Mouse (Mus musculus) liver, embryonic 13.5 days (tissue): ENCODE results near the gene Myo1d. TPM values are rescaled to one million over a fixed set of nuclear protein-coding genes. Genes with fewer than 3 reads are reported as not detected.

ENCODE experiments used
- ATAC-seq: fragments of 200-750 bp; cut with Nextera tagmentation; 2 replicates; pipeline ENCODE4 v1.8.0; 2017; ENCODE audit warnings: low read depth, mild to moderate bottlenecking, moderate number of reproducible peaks, moderate library complexity
- DNase-seq: peaks from one replicate; pipeline ENCODE4 v3.0.0; 2022
- H3K27ac ChIP-seq: fragments of 300-500 bp; sonication (generic); 2 replicates; pipeline ENCODE4 v1.5.1; 2015; ENCODE audit warnings: moderate library complexity, mild to moderate bottlenecking, inconsistent platforms
- H3K27me3 ChIP-seq: fragments of 300-500 bp; sonication (generic); 2 replicates; pipeline ENCODE4 v1.6.1; 2015; ENCODE audit warnings: mild to moderate bottlenecking, inconsistent platforms
- H3K36me3 ChIP-seq: fragments of 300-500 bp; sonication (generic); 2 replicates; pipeline ENCODE4 v1.6.1; 2015; ENCODE audit warnings: mild to moderate bottlenecking, inconsistent platforms
- H3K4me1 ChIP-seq: fragments of 300-500 bp; sonication (generic); replicated peaks from 2 replicates; pipeline ENCODE4 v1.6.1; 2015; ENCODE audit warnings: inconsistent platforms
- H3K4me2 ChIP-seq: fragments of 300-500 bp; sonication (generic); 2 replicates; pipeline ENCODE4 v1.6.1; 2015; ENCODE audit warnings: inconsistent platforms, mild to moderate bottlenecking, moderate library complexity
- H3K4me3 ChIP-seq: fragments of 300-500 bp; sonication (generic); replicated peaks from 2 replicates; pipeline ENCODE4 v1.5.1; 2015; ENCODE audit warnings: mild to moderate bottlenecking, inconsistent platforms
- H3K9ac ChIP-seq: fragments of 300-500 bp; sonication (generic); 2 replicates; pipeline ENCODE4 v1.6.1; 2015; ENCODE audit warnings: mild to moderate bottlenecking, inconsistent platforms
- H3K9me3 ChIP-seq: fragments of 300-500 bp; sonication (generic); replicated peaks from 2 replicates; pipeline ENCODE4 v1.6.1; 2016; ENCODE audit warnings: inconsistent platforms
- WGBS: fragments of 180-500 bp; shearing (Covaris S2); methylation state at CpG from one replicate; pipeline ENCODE4 v1.1.7; 2015; ENCODE audit not compliant: insufficient replicate concordance; 5-methylcytosine and 5-hydroxymethylcytosine counted together
- polyA plus RNA-seq: library from polyadenylated mRNA; unstranded; fragments of >200 nt; fragmentation: Nextera tagmentation; extraction: Ambion mirVana; gene quantifications from 2 replicates; pipeline ENCODE4 v1.2.1, GENCODE M21; 2015

Gene Myo1d
- polyA plus RNA-seq, 1 experiment from 2014 or later, result 5.2 TPM

- H3K9me3 ChIP-seq, result no peaks in the 10 kb centered on the region
- H3K27ac ChIP-seq, result no peak overlapping the region
- ATAC-seq, result no peak
- DNase-seq, result no peak
- H3K36me3 ChIP-seq, result no peaks in the 10 kb centered on the region
- no peaks in the 10 kb centered on the region for H3K27me3 ChIP-seq
- no peaks in the 10 kb centered on the region for H3K4me1 ChIP-seq
- H3K4me3 ChIP-seq, result no peak overlapping the region
- H3K4me2 ChIP-seq, result no peak overlapping the region
- H3K9ac ChIP-seq, result no peak overlapping the region
- WGBS, result 35% methylated on average over 1 of the region's 1 CpGs
Observed at GRCm38 (mm10) chr11:80670391-80670790, 109.4 kb downstream of the Myo1d start.

- Histone ChIP-seq H3K4me1 (no peaks in the 10 kb centered on the region), H3K9me3 (no peaks in the 10 kb centered on the region), H3K27ac (no peak overlapping the region), H3K4me2 (no peak overlapping the region), H3K4me3 (no peak overlapping the region), H3K27me3 (no peaks in the 10 kb centered on the region), H3K9ac (no peak overlapping the region), H3K36me3 (no peaks in the 10 kb centered on the region)
- DNase-seq, result no peak
- ATAC-seq, result no peak
- WGBS, result 62% methylated on average over 4 of the region's 4 CpGs
Observed at GRCm38 (mm10) chr11:80669934-80670333, 109.9 kb downstream of the Myo1d start.

GRCm38 (mm10) chr11:80666211-80666610, 113.6 kb downstream of the Myo1d start:
- 75% methylated on average over 8 of the region's 8 CpGs for WGBS
- H3K27ac ChIP-seq, result no peak overlapping the region
- H3K36me3 ChIP-seq, result no peaks in the 10 kb centered on the region
- no peaks in the 10 kb centered on the region for H3K4me1 ChIP-seq
- H3K9ac ChIP-seq, result no peak overlapping the region
- H3K9me3 ChIP-seq, result no peaks in the 10 kb centered on the region
- no peak overlapping the region for H3K4me2 ChIP-seq
- no peaks in the 10 kb centered on the region for H3K27me3 ChIP-seq
- ATAC-seq, result no peak
- H3K4me3 ChIP-seq, result no peak overlapping the region
- DNase-seq, result no peak

GRCm38 (mm10) chr11:80664261-80664660, 115.6 kb downstream of the Myo1d start:
- H3K4me2 ChIP-seq, result no peak overlapping the region
- no peaks in the 10 kb centered on the region for H3K36me3 ChIP-seq
- WGBS, result 61% methylated on average over 3 of the region's 3 CpGs
- H3K4me3 ChIP-seq, result no peak overlapping the region
- H3K4me1 ChIP-seq, result no peaks in the 10 kb centered on the region
- no peaks in the 10 kb centered on the region for H3K9me3 ChIP-seq
- H3K27ac ChIP-seq, result no peak overlapping the region
- DNase-seq, result no peak
- H3K27me3 ChIP-seq, result no peaks in the 10 kb centered on the region
- H3K9ac ChIP-seq, result no peak overlapping the region
- no peak for ATAC-seq

- Histone ChIP-seq H3K36me3 (no peaks in the 10 kb centered on the region), H3K4me3 (no peak overlapping the region), H3K9ac (no peak overlapping the region), H3K9me3 (no peaks in the 10 kb centered on the region), H3K4me1 (no peaks in the 10 kb centered on the region), H3K27ac (no peak overlapping the region), H3K27me3 (no peaks in the 10 kb centered on the region), H3K4me2 (no peak overlapping the region)
- ATAC-seq, result no peak
- DNase-seq, result no peak
- WGBS, result 64% methylated on average over 5 of the region's 5 CpGs
Observed at GRCm38 (mm10) chr11:80645111-80645510, 134.7 kb downstream of the Myo1d start.

- 68% methylated on average over 10 of the region's 10 CpGs for WGBS
Observed at GRCm38 (mm10) chr11:80628992-80629865, 150.6 kb downstream of the Myo1d start.

GRCm38 (mm10) chr11:80628581-80628980, 151.2 kb downstream of the Myo1d start:
- H3K36me3 ChIP-seq, result no peaks in the 10 kb centered on the region
- H3K27ac ChIP-seq, result no peak overlapping the region
- no peak overlapping the region for H3K4me3 ChIP-seq
- no peaks in the 10 kb centered on the region for H3K4me1 ChIP-seq
- no peak for DNase-seq
- H3K9me3 ChIP-seq, result no peaks in the 10 kb centered on the region
- ATAC-seq, result no peak
- H3K9ac ChIP-seq, result no peak overlapping the region
- H3K4me2 ChIP-seq, result no peak overlapping the region
- WGBS, result 77% methylated on average over 4 of the region's 4 CpGs
- no peaks in the 10 kb centered on the region for H3K27me3 ChIP-seq

More at GRCm38 (mm10) chr11:80628992-80629865, 150.6 kb downstream of the Myo1d start:
- no peak overlapping the region for H3K4me2 ChIP-seq
- H3K4me3 ChIP-seq, result no peak overlapping the region
- no peak overlapping the region for H3K27ac ChIP-seq
- DNase-seq (no peak), ATAC-seq (no peak)
- H3K9ac ChIP-seq, result no peak overlapping the region
- H3K27me3 ChIP-seq, result no peaks in the 10 kb centered on the region
- no peaks in the 10 kb centered on the region for H3K36me3 ChIP-seq
- H3K9me3 ChIP-seq, result no peaks in the 10 kb centered on the region
- no peaks in the 10 kb centered on the region for H3K4me1 ChIP-seq

GRCm38 (mm10) chr11:80623038-80623380, 156.8 kb downstream of the Myo1d start:
- WGBS, result 55% methylated on average over 7 of the region's 7 CpGs
- no peak for DNase-seq
- Histone ChIP-seq H3K9ac (no peak overlapping the region), H3K9me3 (no peaks in the 10 kb centered on the region), H3K4me3 (no peak overlapping the region), H3K4me1 (no peaks in the 10 kb centered on the region), H3K27me3 (no peaks in the 10 kb centered on the region), H3K4me2 (no peak overlapping the region), H3K27ac (no peak overlapping the region), H3K36me3 (no peaks in the 10 kb centered on the region)
- ATAC-seq, result no peak

- Histone ChIP-seq H3K4me1 (no peaks in the 10 kb centered on the region), H3K27me3 (no peaks in the 10 kb centered on the region), H3K36me3 (no peaks in the 10 kb centered on the region), H3K9me3 (no peaks in the 10 kb centered on the region), H3K4me3 (no peak overlapping the region), H3K4me2 (no peak overlapping the region), H3K9ac (no peak overlapping the region), H3K27ac (no peak overlapping the region)
- 38% methylated on average over 11 of the region's 11 CpGs for WGBS
- DNase-seq (no peak), ATAC-seq (no peak)
Observed at GRCm38 (mm10) chr11:80622233-80623037, 157.4 kb downstream of the Myo1d start.

- Histone ChIP-seq H3K4me2 (no peak overlapping the region), H3K27ac (no peak overlapping the region), H3K4me3 (no peak overlapping the region), H3K4me1 (no peaks in the 10 kb centered on the region), H3K9me3 (no peaks in the 10 kb centered on the region), H3K9ac (no peak overlapping the region), H3K27me3 (no peaks in the 10 kb centered on the region), H3K36me3 (no peaks in the 10 kb centered on the region)
- WGBS, result 31% methylated on average over 6 of the region's 6 CpGs
- DNase-seq (no peak), ATAC-seq (no peak)
Observed at GRCm38 (mm10) chr11:80614949-80615725, 164.7 kb downstream of the Myo1d start.

- H3K4me1 ChIP-seq, result no peaks in the 10 kb centered on the region
- DNase-seq (no peak), ATAC-seq (no peak)
- no peak overlapping the region for H3K4me3 ChIP-seq
- no peaks in the 10 kb centered on the region for H3K9me3 ChIP-seq
- 32% methylated on average over 5 of the region's 5 CpGs for WGBS
- H3K27ac ChIP-seq, result no peak overlapping the region
- H3K4me2 ChIP-seq, result no peak overlapping the region
- no peaks in the 10 kb centered on the region for H3K36me3 ChIP-seq
- no peaks in the 10 kb centered on the region for H3K27me3 ChIP-seq
- no peak overlapping the region for H3K9ac ChIP-seq
Observed at GRCm38 (mm10) chr11:80614418-80614817, 165.4 kb downstream of the Myo1d start.
